Mouse (Mus musculus): Measurements from ENCODE around the gene Rpl7l1.
"Not testable (repeated sequence)": the region's sequence is repeated elsewhere in the genome, so short reads cannot be mapped to it uniquely, and the experiment has no call there.

Rpl7l1 gene

GRCm38 (mm10) chr17:46782341-46783221 is at the start of gene Rpl7l1:
Gene Rpl7l1, minus strand, starts transcription at chr17:46782672.
- DNase-seq (ENCODE audit: low spot score), result peak; percentile 65

GRCm38 (mm10) chr17:46829856-46830535 is 47.5 kb upstream of the Rpl7l1 start:
- no peak for DNase-seq (ENCODE audit: low spot score)

- no peak for DNase-seq (ENCODE audit: low spot score)
Observed at GRCm38 (mm10) chr17:46828935-46829334, 46.5 kb upstream of the Rpl7l1 start.

GRCm38 (mm10) chr17:46823091-46823490 is 40.6 kb upstream of the Rpl7l1 start:
- DNase-seq (ENCODE audit: low spot score), result no peak

- DNase-seq (ENCODE audit: low spot score), result no peak
Observed at GRCm38 (mm10) chr17:46820628-46821027, 38.2 kb upstream of the Rpl7l1 start.

GRCm38 (mm10) chr17:46817734-46818158 is 35.3 kb upstream of the Rpl7l1 start:
- DNase-seq (ENCODE audit: low spot score), result no peak

- no peak for DNase-seq (ENCODE audit: low spot score)
Observed at GRCm38 (mm10) chr17:46816306-46816705, 33.8 kb upstream of the Rpl7l1 start.

- no peak for DNase-seq (ENCODE audit: low spot score)
Observed at GRCm38 (mm10) chr17:46814497-46814896, 32.0 kb upstream of the Rpl7l1 start.

GRCm38 (mm10) chr17:46813637-46814036 is 31.2 kb upstream of the Rpl7l1 start:
- no peak for DNase-seq (ENCODE audit: low spot score)

GRCm38 (mm10) chr17:46812442-46812841 is 30.0 kb upstream of the Rpl7l1 start:
- DNase-seq (ENCODE audit: low spot score), result no peak

GRCm38 (mm10) chr17:46810672-46811071 is 28.2 kb upstream of the Rpl7l1 start:
- no peak for DNase-seq (ENCODE audit: low spot score)

- DNase-seq (ENCODE audit: low spot score), result no peak
Observed at GRCm38 (mm10) chr17:46809131-46809830, 26.8 kb upstream of the Rpl7l1 start.

GRCm38 (mm10) chr17:46808376-46808775 is 25.9 kb upstream of the Rpl7l1 start:
- DNase-seq (ENCODE audit: low spot score), result no peak

- DNase-seq (ENCODE audit: low spot score), result no peak
Observed at GRCm38 (mm10) chr17:46801761-46802160, 19.3 kb upstream of the Rpl7l1 start.

- DNase-seq (ENCODE audit: low spot score), result no peak
Observed at GRCm38 (mm10) chr17:46799680-46800079, 17.2 kb upstream of the Rpl7l1 start.

GRCm38 (mm10) chr17:46797386-46797785 is 14.9 kb upstream of the Rpl7l1 start:
- DNase-seq (ENCODE audit: low spot score), result no peak

GRCm38 (mm10) chr17:46796743-46797142 is 14.3 kb upstream of the Rpl7l1 start:
- DNase-seq (ENCODE audit: low spot score), result no peak

GRCm38 (mm10) chr17:46792963-46793362 is 10.5 kb upstream of the Rpl7l1 start:
- DNase-seq (ENCODE audit: low spot score), result no peak

GRCm38 (mm10) chr17:46787974-46788373 is 5.5 kb upstream of the Rpl7l1 start:
- not testable (repeated sequence) for DNase-seq (ENCODE audit: low spot score)

- no peak for DNase-seq (ENCODE audit: low spot score)
Observed at GRCm38 (mm10) chr17:46786952-46787351, 4.5 kb upstream of the Rpl7l1 start.

GRCm38 (mm10) chr17:46783222-46783565 is 722 bp upstream of the Rpl7l1 start:
- no peak for DNase-seq (ENCODE audit: low spot score)

GRCm38 (mm10) chr17:46781876-46782275 is 596 bp downstream of the Rpl7l1 start:
- no peak for DNase-seq (ENCODE audit: low spot score)

- DNase-seq (ENCODE audit: low spot score), result no peak
Observed at GRCm38 (mm10) chr17:46776087-46776486, 6.4 kb downstream of the Rpl7l1 start.
